ENCODE assay signal across 8 mouse cellular contexts in genomic region chr7:130834958-130835861, GRCm38 (mm10). TPM values are rescaled to one million over a fixed set of nuclear protein-coding genes. Genes with fewer than 3 reads are reported as not detected.
DNase-seq lines count a peak whose midpoint lies in the region; ATAC-seq and TF ChIP-seq lines count a peak whose summit lies in the region.

No protein-coding gene starts in this region.

- peak overlapping the region; percentile 27; the same call in 1 of the 2 replicates for H3K4me2 ChIP-seq in hindbrain, embryonic 12.5 days (replicated peaks)

- no peak overlapping the region for H3K4me3 ChIP-seq in heart, embryonic 10.5 days
- no peak overlapping the region for H3K4me3 ChIP-seq in hindbrain, embryonic 12.5 days
- no peak overlapping the region for H3K4me3 ChIP-seq in liver, adult 2 months (ENCODE audit: insufficient read depth, low read depth, low read length)

- no peaks in the 10 kb centered on the region for H3K9me3 ChIP-seq in heart, embryonic 10.5 days
- H3K9me3 ChIP-seq in hindbrain, embryonic 12.5 days (replicated peaks), result no peaks in the 10 kb centered on the region

- TF ChIP-seq POLR2A in liver, adult 2 months (IDR thresholded peaks at IDR 0.05; ENCODE audit: extremely low read depth, insufficient read depth, low read length), result no peak

- TF ChIP-seq CTCF in liver, adult 2 months (IDR thresholded peaks at IDR 0.05; ENCODE audit: low read depth, low read length), result no peak

- H3K27me3 ChIP-seq in heart, embryonic 10.5 days (ENCODE audit: insufficient read depth, poor library complexity, severe bottlenecking), result peaks cover 9% of the 10 kb centered on the region; the same call in 1 of the 2 replicates
- H3K27me3 ChIP-seq in hindbrain, embryonic 12.5 days, result peaks cover 18% of the 10 kb centered on the region
- H3K27me3 ChIP-seq in liver, adult 2 months (ENCODE audit: control insufficient read depth, insufficient read depth, low read length), result no peaks in the 10 kb centered on the region

- DNase-seq in heart, embryonic 10.5 days (ENCODE audit: low spot score), result no peak
- no peak for DNase-seq in heart, adult 18-20 months
- DNase-seq in cerebellum, postnatal 25 days, result peak; percentile 56 to 65
- DNase-seq in liver, adult 2 months (ENCODE audit: extremely low read depth, low read depth, low spot score), result peak; percentile 94
- DNase-seq in retina, embryonic 14.5 days (ENCODE audit: low spot score), result peak; percentile 80
- no peak for DNase-seq in thymus, postnatal 14 days
- DNase-seq in layer of hippocampus, adult 9-11 months, result no peak

- peaks cover 34% of the 10 kb centered on the region for H3K4me1 ChIP-seq in heart, embryonic 10.5 days
- H3K4me1 ChIP-seq in hindbrain, embryonic 12.5 days, result peaks cover 50% of the 10 kb centered on the region
- H3K4me1 ChIP-seq in liver, adult 2 months (ENCODE audit: control insufficient read depth, insufficient read depth, low read length), result peaks cover 13% of the 10 kb centered on the region; the same call in 1 of the 2 replicates

- 29% methylated on average over 18 of the region's 18 CpGs for WGBS in heart, embryonic 10.5 days
- 4% methylated on average over 18 of the region's 18 CpGs for WGBS in hindbrain, embryonic 12.5 days
- 11% methylated on average over 18 of the region's 18 CpGs for WGBS in liver, adult 2 months

- H3K79me2 ChIP-seq in liver, adult 2 months (ENCODE audit: control insufficient read depth, insufficient read depth, low read length), result no peaks in the 10 kb centered on the region

- H3K36me3 ChIP-seq in heart, embryonic 10.5 days, result no peaks in the 10 kb centered on the region
- H3K36me3 ChIP-seq in hindbrain, embryonic 12.5 days, result no peaks in the 10 kb centered on the region
- H3K36me3 ChIP-seq in liver, adult 2 months (ENCODE audit: control insufficient read depth, insufficient read depth, low read length), result no peaks in the 10 kb centered on the region

- peak overlapping the region; percentile 36; the same call in 1 of the 2 replicates for H3K27ac ChIP-seq in heart, embryonic 10.5 days
- H3K27ac ChIP-seq in hindbrain, embryonic 12.5 days, result peak overlapping the region; percentile 72
- peak overlapping the region; percentile 47 for H3K27ac ChIP-seq in liver, adult 2 months (replicated peaks; ENCODE audit: insufficient read depth, low read depth, low read length)

- H3K9ac ChIP-seq in hindbrain, embryonic 12.5 days, result 0 out of 2 replicates have a peak overlapping the region, but pooled peaks have one; percentile 13
- no peak overlapping the region for H3K9ac ChIP-seq in liver, adult 2 months (ENCODE audit: low read depth, low read length)

- peak; percentile 23; the same call in 1 of the 2 replicates for ATAC-seq in hindbrain, embryonic 12.5 days (ENCODE audit: low FRiP score)

RNA-seq across cellular contexts. Expression of gene Plekha1, which starts 30.3 kb away (rescaled TPM):
- 44.4 and 55.3 TPM in 2 replicates for polyA plus RNA-seq in heart, embryonic 10.5 days (2016; fragmentation: Nextera tagmentation; extraction: Ambion mirVana)
- total RNA-seq in heart, adult 18-20 months (2021), result 10 to 100 TPM; 34.3 to 36.6 TPM
- 56.5 and 59.0 TPM in 2 replicates for polyA plus RNA-seq in hindbrain, embryonic 12.5 days (2016; fragmentation: Nextera tagmentation; extraction: Ambion mirVana)
- 7.0 and 9.3 TPM in 2 replicates for total RNA-seq in liver, adult 2 months (2014; rRNA removed)
- 4.3 and 5.6 TPM in 2 replicates for polyA plus RNA-seq in liver, adult 2 months (2012; rRNA removed)

Comparison
In these comparisons a context has a peak if more than half of its experiments do, and no peak if none do; other contexts are left out.
1. DNase-seq: peak in cerebellum, postnatal 25 days (2 of 2), liver, adult 2 months (single experiment) and retina, embryonic 14.5 days (single experiment); none in heart, embryonic 10.5 days (single experiment), heart, adult 18-20 months (0 of 2), thymus, postnatal 14 days (single experiment) and layer of hippocampus, adult 9-11 months (single experiment).
2. Peak in every context shown above with its lines, with median percentiles within 50 percentile points of each other: H3K27ac ChIP-seq.